Mouse (Mus musculus) urinary bladder, postnatal 14 days (tissue): ENCODE data around the gene Gale.
"Not testable (repeated sequence)": the region's sequence is repeated elsewhere in the genome, so short reads cannot be mapped to it uniquely, and the experiment has no call there.

Source experiments
- DNase-seq: peaks from one replicate; pipeline ENCODE4 v3.0.0; 2021; ENCODE audit warnings: low spot score

The Gale gene

DNA sequence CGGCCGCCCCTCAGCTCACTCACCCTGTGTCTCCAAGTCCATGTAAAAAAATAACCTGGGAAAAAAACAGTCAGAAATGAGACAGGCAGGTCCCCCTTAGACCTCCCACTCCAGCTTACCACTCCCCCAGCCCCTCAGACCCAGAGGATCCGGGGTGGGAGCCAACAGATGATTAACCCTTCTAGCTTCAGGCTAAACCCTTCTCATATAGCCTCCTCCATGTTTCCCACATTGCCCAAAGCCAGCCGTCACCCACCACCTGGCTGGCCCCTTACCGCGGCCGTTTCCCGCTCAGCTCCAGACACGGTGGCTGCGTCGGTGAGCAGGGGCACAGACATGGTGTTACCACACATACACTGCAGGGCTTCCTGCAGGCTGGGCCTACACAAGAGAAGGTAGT, 7.1 kb downstream of the Gale start:
- no peak for DNase-seq

DNA sequence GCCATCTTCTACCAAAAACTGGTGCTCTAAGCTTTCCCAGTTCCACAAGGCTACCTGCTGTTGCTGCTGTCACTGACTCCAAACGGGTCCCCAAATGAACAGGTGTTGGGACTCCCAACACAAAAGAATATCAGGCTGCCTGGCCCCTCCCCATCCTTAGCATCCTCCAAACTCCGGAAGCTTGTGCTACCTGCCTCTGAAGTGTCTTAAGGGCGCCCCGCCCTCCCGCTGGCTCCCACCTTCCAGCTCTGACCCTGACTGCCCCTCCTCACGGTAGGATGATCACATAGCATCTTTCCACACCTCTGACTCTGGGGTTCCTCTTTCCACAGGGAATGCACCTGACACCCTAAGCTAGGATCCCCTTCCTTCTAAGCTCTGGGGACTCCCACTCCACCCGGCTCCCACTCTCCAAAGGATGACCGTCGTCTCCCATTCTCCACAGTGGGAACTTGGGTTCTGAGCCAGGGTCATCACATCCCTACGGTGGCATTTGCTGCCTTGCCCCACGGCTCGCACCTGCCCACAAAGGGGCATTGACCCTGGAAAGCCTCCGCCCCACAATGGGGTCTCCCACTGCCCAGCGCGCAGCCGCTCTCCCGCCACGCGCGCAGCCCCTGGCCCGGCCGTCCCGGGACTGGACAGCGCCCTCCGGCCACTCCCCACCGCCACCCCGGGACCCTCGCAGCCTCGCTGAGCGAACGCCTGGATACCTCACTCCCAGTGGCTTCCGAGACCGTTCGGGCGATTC, 8.5 kb downstream of the Gale start:
- DNase-seq, result no peak

DNA sequence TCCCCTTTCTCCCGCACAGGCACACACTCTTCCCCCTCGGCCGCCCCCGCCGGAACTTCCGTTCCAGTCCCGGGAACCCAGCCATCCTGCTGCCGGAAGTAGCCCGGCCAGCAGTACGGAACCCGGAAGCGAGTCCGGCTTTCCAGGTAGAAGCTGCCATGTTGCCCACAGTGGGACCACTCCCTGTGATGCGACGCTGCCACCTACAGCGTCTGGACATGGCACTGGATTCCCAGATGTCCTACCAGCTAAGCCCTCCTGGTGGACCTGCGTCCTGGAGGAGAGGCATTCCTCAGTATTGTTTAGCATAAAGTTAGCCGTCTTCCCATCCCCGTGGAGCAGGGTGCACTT, 9.0 kb downstream of the Gale start, which contains the start of gene Lypla2:
Gene Lypla2, minus strand, starts transcription at position 71 of the 351 bp plus-strand sequence.
- peak; percentile 91 for DNase-seq

DNA sequence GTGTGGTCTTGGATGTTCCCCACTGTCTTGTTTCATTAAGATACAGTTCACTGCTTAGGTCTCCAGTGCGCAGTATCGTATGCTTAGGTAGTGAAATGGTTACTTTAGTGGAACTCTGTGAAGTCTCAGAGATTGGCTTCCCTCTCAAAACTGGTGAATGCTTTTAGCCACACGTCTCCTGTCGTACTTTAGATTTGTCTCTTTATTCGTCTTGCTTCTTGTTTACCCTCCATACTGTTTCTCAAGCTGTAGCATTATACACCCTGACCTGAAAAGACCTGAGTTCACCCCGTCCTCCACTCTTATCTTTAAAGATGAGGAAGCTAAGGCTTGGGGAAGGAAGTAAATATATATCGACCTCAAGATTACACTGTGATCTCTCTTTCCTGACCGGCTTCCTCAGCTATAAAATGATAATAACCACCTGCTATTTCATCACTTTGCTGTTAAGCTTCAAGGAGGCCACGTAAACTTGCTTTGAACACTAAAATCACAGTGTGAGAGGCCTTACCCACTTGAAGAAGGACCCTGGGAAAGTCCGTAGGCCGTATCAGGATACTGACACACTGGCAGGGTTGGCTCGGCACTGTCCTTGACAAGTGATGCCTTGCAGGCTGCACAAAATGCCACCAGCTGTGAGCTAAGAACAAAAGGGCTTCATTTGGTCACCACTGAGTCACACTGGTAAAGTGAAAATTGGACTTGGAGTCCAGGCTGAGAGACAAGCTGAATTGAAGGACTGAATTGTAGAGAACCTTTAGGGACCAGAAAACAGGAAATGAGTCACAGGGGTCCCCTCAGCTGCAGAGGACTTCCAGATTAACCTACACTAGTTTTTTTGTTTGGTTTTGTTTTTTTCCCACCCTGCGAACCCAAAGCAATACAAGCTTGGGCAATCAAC, 9.6 kb downstream of the Gale start:
- DNase-seq, result no peak

DNA sequence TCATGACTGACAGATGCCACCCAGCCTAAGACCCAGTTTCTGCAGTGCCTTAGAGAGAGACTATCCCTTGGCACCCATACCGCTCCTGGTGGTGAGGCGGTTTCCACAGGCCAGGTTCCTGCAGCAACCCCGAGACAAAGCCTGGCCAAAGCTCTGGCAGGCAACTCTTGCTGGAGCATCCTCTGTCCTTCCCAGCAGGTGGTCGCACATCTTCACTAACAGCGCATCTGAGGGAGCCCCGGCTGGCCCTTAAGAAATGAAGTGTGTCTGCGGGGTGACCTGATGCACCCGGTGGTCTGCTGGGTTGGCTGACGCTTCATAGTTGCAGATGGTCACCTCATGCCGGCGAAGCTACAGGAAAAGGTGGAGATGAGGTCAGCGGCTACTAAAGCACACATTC, 12.6 kb downstream of the Gale start:
- no peak for DNase-seq

DNA sequence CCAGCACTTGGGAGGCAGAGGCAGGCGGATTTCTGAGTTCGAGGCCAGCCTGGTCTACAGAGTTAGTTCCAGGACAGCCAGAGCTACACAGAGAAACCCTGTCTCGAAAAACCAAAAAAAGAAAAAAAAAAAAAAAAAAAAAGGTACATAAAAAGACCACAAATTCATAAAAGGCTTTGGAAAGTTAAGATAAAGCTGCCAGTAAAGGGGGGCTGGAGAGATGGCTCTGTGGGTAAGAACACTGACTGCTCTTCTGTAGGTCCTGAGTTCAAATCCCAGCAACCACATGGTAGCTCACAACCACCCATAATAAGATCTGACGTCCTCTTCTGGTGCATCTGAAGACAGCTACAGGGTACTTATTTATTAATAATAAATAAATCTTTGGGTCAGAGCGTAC, 16.7 kb downstream of the Gale start:
- not testable (repeated sequence) for DNase-seq

DNA sequence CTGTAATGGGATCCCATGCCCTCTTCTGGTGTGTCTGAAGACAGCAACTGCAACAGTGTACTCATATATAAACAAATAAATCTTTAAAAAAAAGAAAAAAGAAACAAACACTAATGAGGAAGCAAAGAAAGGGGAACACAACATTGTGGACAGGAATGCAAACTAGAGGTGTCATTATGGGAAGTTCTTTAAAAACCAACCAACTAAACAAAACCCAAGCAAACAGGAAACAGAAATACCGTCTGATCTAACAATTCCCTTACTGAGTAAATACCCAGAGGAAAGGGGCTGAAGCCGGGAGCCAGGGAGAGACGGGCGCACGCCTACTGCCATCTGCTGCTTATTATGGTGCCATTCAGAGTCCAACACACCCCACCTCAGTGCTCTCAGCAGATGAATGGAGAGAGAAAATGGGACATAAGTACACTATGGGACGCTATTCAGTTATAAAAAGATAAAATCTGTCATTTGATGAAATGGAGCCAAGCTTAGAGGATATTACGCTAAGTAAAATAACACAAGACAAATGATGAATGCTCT, 18.1 kb downstream of the Gale start:
- DNase-seq, result no peak

DNA sequence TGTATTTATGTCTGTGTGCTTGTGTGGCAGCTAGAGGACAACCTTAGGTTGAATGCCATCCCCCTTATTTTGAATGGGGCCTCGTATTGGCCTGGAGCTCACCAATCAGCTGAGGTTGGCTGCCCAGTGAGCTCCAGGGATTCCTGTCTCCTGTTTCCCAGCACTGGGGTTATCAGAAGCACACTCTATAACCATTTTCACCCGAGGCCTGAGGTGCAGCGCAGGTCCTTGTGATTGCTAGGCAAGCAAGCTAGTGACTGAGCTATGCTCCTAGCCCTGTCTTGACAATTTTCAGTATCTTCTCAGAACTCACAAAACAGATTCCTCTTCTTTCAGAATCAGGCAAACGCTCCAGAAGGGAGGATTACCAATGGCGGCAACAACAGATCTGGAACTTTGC, 21.0 kb downstream of the Gale start:
- DNase-seq, result no peak

DNA sequence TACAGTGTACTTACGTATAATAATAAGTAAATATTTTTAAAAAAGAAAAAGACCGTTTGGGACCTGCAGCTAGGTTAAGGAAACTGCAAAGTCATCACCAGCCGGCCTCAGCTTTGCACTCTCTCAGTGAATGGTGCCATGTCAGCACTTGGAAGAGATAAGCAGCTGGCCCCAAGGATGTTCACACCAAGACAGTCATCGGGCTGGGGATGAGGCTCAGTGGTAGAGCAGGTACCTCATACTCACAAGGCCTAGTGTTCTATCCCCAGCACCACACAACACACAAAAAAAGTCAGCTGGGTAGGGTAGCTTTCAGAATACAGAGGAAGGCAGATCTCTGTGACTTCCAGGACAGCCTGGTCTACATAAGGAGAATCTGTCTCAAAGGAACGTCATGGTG, 21.7 kb downstream of the Gale start:
- DNase-seq, result no peak

DNA sequence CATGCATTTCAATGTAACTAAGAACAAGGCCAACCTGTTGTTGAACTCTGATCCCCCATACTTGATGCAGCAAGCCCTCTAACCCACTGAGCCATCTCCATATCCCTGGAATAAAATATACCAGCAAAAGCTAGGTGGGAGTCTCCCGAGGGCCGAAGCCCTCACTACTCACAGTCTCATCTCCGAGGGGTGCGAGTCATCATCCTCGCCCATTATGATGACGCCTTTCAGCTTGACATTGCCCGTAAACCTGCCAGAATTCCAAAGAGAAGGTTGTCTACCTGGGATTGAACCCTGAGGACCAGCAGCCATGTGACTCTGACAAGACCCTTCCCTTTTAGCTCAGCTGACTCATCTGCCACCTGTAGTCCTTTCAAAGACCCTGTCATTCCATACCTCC, 22.2 kb downstream of the Gale start:
- DNase-seq, result no peak

DNA sequence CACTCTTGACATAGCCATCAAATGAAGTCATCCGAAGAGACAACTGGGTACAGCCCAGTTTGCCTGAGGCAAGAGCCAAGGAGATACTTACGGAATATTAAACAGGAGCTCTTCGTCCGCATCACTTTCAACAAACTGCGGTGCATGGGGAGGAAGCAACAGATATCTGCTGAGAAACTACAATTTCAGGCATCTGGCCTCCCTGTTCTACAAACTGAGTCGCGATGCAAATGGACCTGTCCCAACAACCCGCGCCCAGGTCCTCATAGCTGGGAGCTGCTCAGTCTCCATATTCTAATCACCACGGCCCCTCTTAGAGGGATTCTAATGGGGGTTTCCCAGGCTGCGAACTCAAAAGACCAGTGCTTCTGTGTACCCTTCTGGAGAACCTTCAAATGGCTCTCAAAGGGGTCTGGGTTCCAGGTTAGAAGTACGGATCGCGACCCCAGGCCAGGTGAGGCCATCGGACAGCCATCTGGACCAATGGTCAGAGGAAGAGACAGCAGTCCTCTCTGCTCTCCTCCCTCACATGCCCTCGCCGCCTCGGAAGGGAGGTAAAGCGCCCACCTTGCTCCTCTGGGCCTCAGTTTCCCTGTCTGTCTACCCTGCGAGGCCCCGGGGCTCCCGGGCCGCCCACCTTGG, 22.9 kb downstream of the Gale start:
- no peak for DNase-seq

DNA sequence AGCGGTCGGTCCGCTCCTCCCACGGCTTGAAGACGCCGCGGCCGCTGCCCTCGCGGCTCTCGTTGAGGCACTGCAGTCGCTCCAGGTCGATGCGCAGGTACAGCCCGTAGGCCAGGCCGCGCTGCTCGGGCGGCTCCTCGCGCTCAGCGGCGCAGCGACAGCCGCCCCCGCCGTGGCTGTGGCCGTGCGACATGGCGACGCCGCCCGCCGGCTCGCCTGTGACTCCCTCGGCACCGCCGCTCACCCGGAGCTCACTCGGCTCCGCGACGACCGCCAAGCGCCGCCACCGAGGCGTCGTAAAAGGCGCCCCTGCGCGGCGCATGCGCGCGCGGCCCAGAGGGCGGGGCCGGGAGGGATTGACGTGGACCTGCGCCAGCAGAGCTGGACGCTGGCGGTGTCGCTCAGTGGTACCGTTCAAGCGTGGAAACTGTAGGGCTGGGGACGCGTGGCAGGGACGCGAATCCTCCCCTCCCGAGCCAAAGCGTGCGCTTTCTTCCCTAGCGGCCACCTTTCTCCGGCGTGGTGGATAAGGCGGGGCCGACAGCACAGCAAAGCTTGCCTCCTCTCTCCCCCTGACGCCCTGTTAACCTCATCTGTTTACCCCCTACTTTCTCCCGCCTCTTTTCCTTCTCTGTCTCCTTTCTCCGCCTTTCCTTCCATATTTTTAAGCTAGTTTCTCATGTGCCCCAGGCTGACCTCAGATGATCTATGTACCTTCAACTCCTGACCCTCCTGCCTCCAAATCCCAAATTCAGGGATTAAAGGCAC, 23.6 kb downstream of the Gale start, which contains the start of gene Pithd1:
Gene Pithd1, minus strand, starts transcription at position 322 of the 768 bp plus-strand sequence.
- DNase-seq, result peak; percentile 89

DNA sequence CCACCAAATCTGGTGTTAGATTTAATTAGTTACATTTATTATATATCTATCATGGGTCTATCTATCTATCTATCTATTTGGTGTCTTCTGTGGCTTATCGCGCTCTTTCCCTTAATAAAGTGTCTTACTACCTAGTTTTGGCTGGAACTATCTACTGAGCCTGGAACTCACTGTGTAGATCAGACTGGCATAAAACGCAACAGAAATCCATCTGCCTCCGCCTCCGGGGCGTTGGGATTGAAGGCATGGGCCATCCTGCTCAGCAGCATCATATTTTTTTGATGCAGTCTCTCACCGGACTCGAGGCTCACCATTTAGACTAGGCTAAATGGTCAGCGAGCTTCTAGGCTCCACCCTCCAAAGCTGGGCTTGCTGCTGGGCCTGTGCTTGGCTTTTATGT, 24.2 kb downstream of the Gale start:
- DNase-seq, result no peak

DNA sequence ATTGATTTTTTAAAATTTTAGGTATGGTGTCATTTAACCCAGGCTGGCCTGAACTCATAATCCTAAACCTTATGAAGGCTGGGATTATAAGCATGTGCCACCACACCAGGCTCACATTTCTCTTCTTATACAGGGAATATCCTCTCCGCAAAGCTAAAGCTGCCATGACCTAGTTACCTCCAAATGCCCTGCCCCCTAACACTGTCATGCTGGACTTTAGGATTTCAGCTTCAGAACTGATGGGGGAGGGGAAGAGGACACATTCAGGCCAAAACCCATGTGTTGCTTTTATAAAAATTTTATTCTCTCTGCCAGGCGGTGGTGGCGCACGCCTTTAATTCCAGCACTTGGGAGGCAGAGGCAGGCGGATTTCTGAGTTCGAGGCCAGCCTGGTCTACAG, 30.4 kb downstream of the Gale start:
- no peak for DNase-seq

DNA sequence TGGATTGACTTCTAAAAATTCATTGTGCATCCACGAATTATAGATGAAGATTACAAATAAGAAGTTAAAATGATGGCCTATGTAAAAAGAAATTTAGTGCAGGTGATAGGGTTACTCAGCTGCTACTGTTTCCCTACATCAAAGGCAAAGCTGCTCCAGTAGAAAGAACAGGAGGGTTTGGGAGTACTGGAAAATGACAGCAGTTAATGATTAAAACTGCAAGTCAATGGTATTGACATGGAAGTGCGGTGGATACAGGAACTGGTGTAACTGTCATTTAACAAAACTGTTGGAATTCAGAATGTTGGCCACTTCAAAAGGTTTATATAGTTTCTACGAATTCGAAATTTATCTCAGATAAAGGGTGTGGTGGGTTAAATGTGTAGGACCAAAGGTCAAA, 31.6 kb downstream of the Gale start:
- DNase-seq, result no peak

DNA sequence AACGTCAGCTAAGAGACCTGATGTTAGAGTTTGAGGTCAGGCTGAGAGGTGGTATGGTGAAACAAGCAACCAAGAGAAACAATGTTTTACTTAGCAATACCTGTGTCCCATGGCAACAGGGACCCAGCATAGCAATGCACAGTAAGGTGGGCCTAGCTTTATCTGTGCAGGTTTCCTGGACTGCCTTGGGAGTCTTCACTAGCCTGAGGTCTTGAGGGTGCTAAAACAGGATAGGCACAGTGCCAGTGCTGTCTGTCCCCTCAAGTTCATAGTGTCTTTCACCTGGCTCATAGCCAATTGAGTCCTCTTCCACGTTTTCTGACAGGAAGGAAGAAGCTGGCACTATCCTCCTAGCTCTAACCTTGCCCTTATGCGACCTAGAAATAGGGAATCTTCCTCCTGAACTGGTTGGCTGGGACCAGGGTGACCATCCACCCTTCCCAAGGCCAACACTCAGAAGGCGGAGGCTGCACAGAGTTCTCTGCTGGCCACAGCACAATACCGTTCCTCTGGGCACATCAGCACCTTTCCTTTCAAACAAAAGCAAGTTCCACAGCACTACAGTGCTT, 40.7 kb downstream of the Gale start:
- DNase-seq, result no peak

DNA sequence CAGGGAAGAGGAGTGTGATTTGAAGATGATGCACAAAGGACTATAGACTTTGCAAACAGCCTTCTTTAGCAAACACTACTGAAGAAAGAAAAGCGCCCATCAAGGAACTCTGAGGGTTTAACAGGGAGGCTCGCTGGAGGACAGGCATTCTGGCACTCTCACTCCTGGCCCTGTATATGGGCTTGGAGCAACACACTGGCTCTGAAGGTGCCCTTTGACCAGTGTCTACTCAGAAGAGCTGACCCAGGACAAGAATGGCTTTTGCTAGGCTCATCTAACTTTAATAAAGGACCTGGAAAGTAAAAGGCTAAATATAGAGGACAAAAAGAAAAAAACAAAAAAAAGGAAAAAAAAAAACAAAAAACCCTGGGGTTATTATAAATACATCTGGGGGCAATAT, 41.4 kb downstream of the Gale start:
- DNase-seq, result no peak

DNA sequence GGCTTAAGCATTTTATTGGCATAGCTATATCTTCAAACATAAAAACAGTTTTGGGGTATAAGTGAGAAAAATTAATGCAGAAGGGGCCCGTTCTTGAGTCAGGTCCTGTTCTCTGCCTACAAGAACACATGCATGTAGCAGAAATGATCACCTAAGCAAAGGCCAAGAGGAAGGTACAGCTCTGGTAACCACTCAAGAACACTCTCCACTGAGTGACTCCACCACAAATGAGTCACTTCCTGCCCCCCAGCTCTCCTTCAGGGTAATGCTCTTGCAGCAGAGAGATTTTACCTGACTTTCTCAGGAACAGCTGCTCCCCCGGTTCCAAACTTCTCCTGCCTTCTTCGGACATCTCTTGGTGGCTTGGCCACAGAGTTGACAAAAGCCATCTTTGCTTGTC, 43.3 kb downstream of the Gale start:
- no peak for DNase-seq

DNA sequence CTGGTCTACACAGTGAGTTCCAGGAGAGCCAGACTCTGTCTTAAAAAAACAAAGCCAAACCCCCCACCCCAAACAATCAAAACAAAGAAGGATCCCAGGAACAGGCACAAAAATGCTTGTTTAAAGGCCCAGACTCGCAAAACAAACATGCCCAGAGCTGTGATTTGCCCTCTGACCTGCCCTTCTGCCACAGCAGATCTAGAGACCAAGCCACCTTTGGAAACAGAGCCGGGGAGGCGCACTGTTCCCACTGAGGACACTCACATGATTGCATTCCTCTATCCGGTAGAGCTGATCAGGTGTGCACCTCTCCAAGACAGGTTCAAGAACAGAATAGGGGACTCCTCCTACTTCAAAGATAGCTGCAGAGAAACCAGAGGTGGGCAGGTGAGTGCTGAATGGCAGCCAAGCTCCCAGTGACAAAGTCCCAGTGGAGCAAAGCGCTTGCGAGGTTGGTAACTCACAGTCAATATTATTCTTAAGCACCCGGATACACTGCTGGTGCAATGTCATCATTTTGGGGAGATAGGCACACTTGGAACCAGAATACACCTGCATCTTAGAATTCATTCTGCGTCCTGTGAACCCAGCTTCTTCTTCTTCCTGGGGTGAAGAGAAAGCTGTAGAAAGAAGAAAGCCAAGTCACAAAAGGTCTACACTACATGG, 45.4 kb downstream of the Gale start:
- no peak for DNase-seq

DNA sequence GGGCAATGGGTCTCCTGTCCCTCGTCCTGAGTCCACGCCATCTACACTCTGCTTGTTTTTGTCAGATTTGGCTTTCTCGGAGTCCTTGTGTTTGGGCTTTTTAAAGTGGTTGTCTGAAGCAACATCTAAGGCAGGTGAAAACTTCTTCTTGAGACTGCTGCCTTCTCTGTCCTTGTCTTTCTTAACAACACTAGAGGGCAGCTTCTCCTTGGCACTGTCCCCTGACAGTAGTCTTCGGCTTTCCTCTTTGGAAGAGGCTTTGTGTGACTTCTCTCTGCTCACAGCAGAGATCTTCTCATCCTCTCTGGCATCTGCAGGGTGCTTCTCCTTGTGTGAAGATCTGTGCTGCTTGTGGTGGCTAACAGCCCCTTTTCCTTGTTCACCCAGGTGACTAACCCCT, 47.1 kb downstream of the Gale start:
- DNase-seq, result no peak

DNA sequence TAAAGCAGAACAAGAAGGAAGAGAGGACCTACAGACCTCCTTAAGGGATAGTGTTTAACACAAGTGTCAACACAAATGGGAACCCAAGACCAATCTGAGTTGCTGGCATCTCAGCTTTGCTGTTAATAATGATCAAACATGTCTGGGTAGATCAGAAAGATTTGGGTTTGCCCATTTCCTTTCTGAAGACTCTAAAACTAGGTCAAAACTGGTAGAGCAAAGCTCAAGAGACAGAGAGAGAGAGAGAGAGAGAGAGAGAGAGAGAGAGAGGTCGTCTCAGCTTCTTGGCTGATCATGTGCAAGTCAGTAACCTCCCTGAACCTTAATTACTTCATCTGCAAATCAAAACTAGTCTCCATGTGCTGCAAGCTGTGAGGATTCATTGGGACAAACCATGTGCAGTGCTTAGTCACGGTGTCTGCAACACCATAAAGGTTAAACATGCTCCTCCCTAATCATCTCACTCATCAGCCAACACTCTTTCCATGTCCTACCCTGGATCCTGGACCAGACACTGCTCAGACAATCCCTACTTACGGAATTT, 52.6 kb downstream of the Gale start:
- no peak for DNase-seq
